Mouse (Mus musculus) hindbrain, postnatal 0 days (tissue): ENCODE data around the gene Nr1i2. TPM values are rescaled to one million over a fixed set of nuclear protein-coding genes. Genes with fewer than 3 reads are reported as not detected.
"Not testable (repeated sequence)": the region's sequence is repeated elsewhere in the genome, so short reads cannot be mapped to it uniquely, and the experiment has no call there.

Experiments used
- ATAC-seq: fragments of 200-750 bp; cut with Nextera tagmentation; 2 replicates; pipeline ENCODE4 v1.8.0; 2017; ENCODE audit warnings: mild to moderate bottlenecking, moderate TSS enrichment, moderate library complexity
- DNase-seq: peaks from one replicate; pipeline ENCODE4 v3.0.0-alpha.2; 2015; ENCODE audit warnings: low spot score
- H3K27ac ChIP-seq: fragments of 300-500 bp; sonication (generic); 2 replicates; pipeline ENCODE4 v1.5.1; 2014; ENCODE audit warnings: mild to moderate bottlenecking
- H3K27me3 ChIP-seq: fragments of 300-500 bp; sonication (generic); 2 replicates; pipeline ENCODE4 v1.6.1; 2014; ENCODE audit warnings: low read length, mixed read lengths; ENCODE audit not compliant: insufficient read depth
- H3K36me3 ChIP-seq: fragments of 300-500 bp; sonication (generic); 2 replicates; pipeline ENCODE4 v1.6.1; 2014; ENCODE audit warnings: low read length, mixed read lengths; ENCODE audit not compliant: insufficient read depth
- H3K4me1 ChIP-seq: fragments of 300-500 bp; sonication (generic); 2 replicates; pipeline ENCODE4 v1.6.1; 2014; ENCODE audit warnings: antibody characterized with exemption, low read length, mixed read lengths; ENCODE audit not compliant: insufficient read depth
- H3K4me2 ChIP-seq: fragments of 300-500 bp; sonication (generic); 2 replicates; pipeline ENCODE4 v1.6.1; 2014; ENCODE audit warnings: low read depth, mild to moderate bottlenecking, low read length, moderate library complexity, mixed read lengths
- H3K4me3 ChIP-seq: fragments of 300-500 bp; sonication (generic); 2 replicates; pipeline ENCODE4 v1.5.1; 2014; ENCODE audit warnings: low read length
- H3K9ac ChIP-seq: fragments of 300-500 bp; sonication (generic); replicated peaks from 2 replicates; pipeline ENCODE4 v1.6.1; 2014; ENCODE audit warnings: mild to moderate bottlenecking, low read length, moderate library complexity, mixed read lengths
- H3K9me3 ChIP-seq: fragments of 300-500 bp; sonication (generic); 2 replicates; pipeline ENCODE4 v1.6.1; 2016; ENCODE audit warnings: low read length, mixed read lengths
- CTCF ChIP-seq: IDR thresholded peaks from 2 replicates; pipeline ENCODE4 v1.5.1; 2016; ENCODE audit warnings: antibody characterized with exemption, control low read depth, low read depth
- whole genome bisulfite sequencing: fragments of 180-500 bp; shearing (Covaris S2); extraction: QIAGEN DNeasy Blood & Tissue Kit; methylation state at CpG from one replicate; pipeline ENCODE4 v1.1.7; 2014; 5-methylcytosine and 5-hydroxymethylcytosine counted together
- polyA plus RNA-seq: library from polyadenylated mRNA; unstranded; fragments of >200 nt; fragmentation: Nextera tagmentation; extraction: Ambion mirVana; gene quantifications from 2 replicates; pipeline ENCODE4 v1.2.1, GENCODE M21; 2015
- total RNA-seq: library from RNA; depleted of rRNA; stranded (reverse); fragments of >200 nt; gene quantifications from 2 replicates; pipeline ENCODE4 v1.2.3, GENCODE M21; 2014; rRNA removed

Nr1i2 gene
- not detected in 2 replicates for total RNA-seq
- polyA plus RNA-seq = 0.05 TPM in 1 of 2 replicates, not detected in the other

- H3K27ac ChIP-seq = no peak within 1 kb of the TSS
- ATAC-seq (no peak), DNase-seq (no peak)
- no peak within 1 kb of the TSS for H3K9ac ChIP-seq
- no peaks in the 10 kb centered on the region for H3K36me3 ChIP-seq
- H3K4me3 ChIP-seq = no peak within 1 kb of the TSS
- no peaks in the 10 kb centered on the region for H3K9me3 ChIP-seq
- TF ChIP-seq CTCF = no peak
- H3K4me1 ChIP-seq = no peaks in the 10 kb centered on the region
- H3K4me2 ChIP-seq = no peak within 1 kb of the TSS
- 73% methylated on average over 7 of the region's 7 CpGs for whole genome bisulfite sequencing
- no peaks in the 10 kb centered on the region for H3K27me3 ChIP-seq
These were observed at the start of gene Nr1i2 for GRCm38 (mm10) chr16:38294685-38295348. Gene Nr1i2 (minus strand): TSS chr16:38294824.

GRCm38 (mm10) chr16:38341396-38342324, 47.0 kb upstream of the Nr1i2 start, which contains the start of gene Maats1:
Gene Maats1 (minus strand): TSS chr16:38342143.
- H3K4me1 ChIP-seq = no peaks in the 10 kb centered on the region
- H3K27me3 ChIP-seq = no peaks in the 10 kb centered on the region
- H3K9me3 ChIP-seq = no peaks in the 10 kb centered on the region
- H3K9ac ChIP-seq = peak within 1 kb of the TSS; percentile 35; the same call in 1 of the 2 replicates
- ATAC-seq (peak; percentile 90), DNase-seq (peak; percentile 87)
- TF ChIP-seq CTCF = no peak
- H3K27ac ChIP-seq = no peak within 1 kb of the TSS
- H3K4me2 ChIP-seq = peak within 1 kb of the TSS; percentile 73
- 8% methylated on average over 30 of the region's 30 CpGs for WGBS
- no peaks in the 10 kb centered on the region for H3K36me3 ChIP-seq
- H3K4me3 ChIP-seq = peak within 1 kb of the TSS; percentile 42

GRCm38 (mm10) chr16:38338077-38338476, 43.5 kb upstream of the Nr1i2 start:
- not testable (repeated sequence) for H3K27ac ChIP-seq, H3K27me3 ChIP-seq, H3K36me3 ChIP-seq, H3K9me3 ChIP-seq, H3K9ac ChIP-seq, ATAC-seq, H3K4me2 ChIP-seq, H3K4me1 ChIP-seq, DNase-seq, H3K4me3 ChIP-seq
- 86% methylated on average over 4 of the region's 4 CpGs for WGBS

- H3K4me2 ChIP-seq = no peak overlapping the region
- ATAC-seq (no peak), DNase-seq (no peak)
- H3K4me3 ChIP-seq = no peak overlapping the region
- H3K9me3 ChIP-seq = no peaks in the 10 kb centered on the region
- no peak overlapping the region for H3K9ac ChIP-seq
- 51% methylated on average over 6 of the region's 6 CpGs for WGBS
- no peak overlapping the region for H3K27ac ChIP-seq
- TF ChIP-seq CTCF = no peak
- no peaks in the 10 kb centered on the region for H3K4me1 ChIP-seq
- H3K27me3 ChIP-seq = no peaks in the 10 kb centered on the region
- no peaks in the 10 kb centered on the region for H3K36me3 ChIP-seq
These were observed 39.8 kb upstream of the Nr1i2 start for GRCm38 (mm10) chr16:38334431-38334830.

- WGBS = 93% methylated on average over 3 of the region's 3 CpGs
- DNase-seq = no peak
These were observed 34.7 kb upstream of the Nr1i2 start for GRCm38 (mm10) chr16:38329340-38329739.

GRCm38 (mm10) chr16:38326778-38327397, 32.3 kb upstream of the Nr1i2 start:
- Histone ChIP-seq H3K9ac (no peak overlapping the region), H3K27ac (no peak overlapping the region), H3K36me3 (no peaks in the 10 kb centered on the region), H3K27me3 (no peaks in the 10 kb centered on the region), H3K4me3 (no peak overlapping the region), H3K4me1 (no peaks in the 10 kb centered on the region), H3K4me2 (no peak overlapping the region), H3K9me3 (no peaks in the 10 kb centered on the region)
- TF ChIP-seq CTCF = no peak
- WGBS = 77% methylated on average over 11 of the region's 11 CpGs
- ATAC-seq = no peak
- no peak for DNase-seq

More at GRCm38 (mm10) chr16:38329340-38329739, 34.7 kb upstream of the Nr1i2 start:
- ATAC-seq = no peak
- Histone ChIP-seq H3K36me3 (no peaks in the 10 kb centered on the region), H3K27me3 (no peaks in the 10 kb centered on the region), H3K27ac (no peak overlapping the region), H3K4me3 (no peak overlapping the region), H3K4me1 (no peaks in the 10 kb centered on the region), H3K9me3 (no peaks in the 10 kb centered on the region), H3K4me2 (no peak overlapping the region), H3K9ac (no peak overlapping the region)
- TF ChIP-seq CTCF = peak; percentile 26; the same call in 1 of the 2 replicates
